Mouse (Mus musculus) left cerebral cortex, postnatal 4 days (tissue): ENCODE measurements around the gene Hsf4. TPM values are rescaled to one million over a fixed set of nuclear protein-coding genes. Genes with fewer than 3 reads are reported as not detected.

Source experiments
- DNase-seq: peaks from one replicate; pipeline ENCODE4 v3.0.0-alpha.2; 2022
- intact Hi-C: fragments of 180-260 bp; cut with DNase I; formaldehyde crosslinking; loops from one replicate; pipeline ENCODE4 v1.15.1; 2025
- total RNA-seq, 2 experiments: library from RNA; stranded (reverse); gene quantifications; 2 replicates each; pipeline ENCODE4 v1.2.3; 2021

Gene Hsf4
- total RNA-seq, 2 experiments from 2014 or later = 0.28 to 0.50 TPM

- intact Hi-C loops = no loop called here
- DNase-seq = peak; percentile 40
Observed at GRCm38 (mm10) chr8:105258911-105259720, 10.5 kb upstream of the Hsf4 start.

- intact Hi-C loops = no loop called here
Observed at GRCm38 (mm10) chr8:105259721-105260320, 9.8 kb upstream of the Hsf4 start.

GRCm38 (mm10) chr8:105260371-105261099 lies 9.1 kb upstream of the Hsf4 start:
- DNase-seq = no peak
- intact Hi-C loops = no loop called here

More at GRCm38 (mm10) chr8:105259721-105260320, 9.8 kb upstream of the Hsf4 start:
- peak; percentile 77 for DNase-seq

- intact Hi-C loops = no loop called here
- no peak for DNase-seq
Observed at GRCm38 (mm10) chr8:105261326-105261980, 8.1 kb upstream of the Hsf4 start.

- intact Hi-C loops = no loop called here
- no peak for DNase-seq
Observed at GRCm38 (mm10) chr8:105263244-105263912, 6.2 kb upstream of the Hsf4 start.

GRCm38 (mm10) chr8:105264024-105264982 lies 5.3 kb upstream of the Hsf4 start, which contains the start of the genes Tradd and Fbxl8:
Gene Tradd (minus strand): TSS chr8:105264609.
Gene Fbxl8 (plus strand): TSS chr8:105264648.
- intact Hi-C loops = no loop called here

GRCm38 (mm10) chr8:105265128-105265527 lies 4.5 kb upstream of the Hsf4 start:
- intact Hi-C loops = no loop called here

More at GRCm38 (mm10) chr8:105264024-105264982, 5.3 kb upstream of the Hsf4 start, which contains the start of the genes Tradd and Fbxl8:
- DNase-seq = peak; percentile 41

GRCm38 (mm10) chr8:105266775-105267174 lies 2.8 kb upstream of the Hsf4 start:
- intact Hi-C loops = no loop called here
- no peak for DNase-seq

More at GRCm38 (mm10) chr8:105265128-105265527, 4.5 kb upstream of the Hsf4 start:
- no peak for DNase-seq

- DNase-seq = peak; percentile 82
- intact Hi-C loops = no loop called here
Observed at GRCm38 (mm10) chr8:105268342-105269074, 1.1 kb upstream of the Hsf4 start.

GRCm38 (mm10) chr8:105269075-105269458 lies 534 bp upstream of the Hsf4 start:
- intact Hi-C loops = no loop called here
- DNase-seq = no peak

GRCm38 (mm10) chr8:105270101-105270915 lies 707 bp downstream of the Hsf4 start:
- DNase-seq = no peak
- intact Hi-C loops = no loop called here

- intact Hi-C loops = no loop called here
- DNase-seq = no peak
Observed at GRCm38 (mm10) chr8:105270916-105271186, 1.2 kb downstream of the Hsf4 start.

GRCm38 (mm10) chr8:105275387-105275786 lies 5.8 kb downstream of the Hsf4 start:
- intact Hi-C loops = no loop called here
- no peak for DNase-seq

- DNase-seq = no peak
Observed at GRCm38 (mm10) chr8:105275840-105276239, 6.2 kb downstream of the Hsf4 start, which contains the start of gene Nol3. Gene Nol3 (plus strand): TSS chr8:105276140.

GRCm38 (mm10) chr8:105276292-105277120 lies 6.9 kb downstream of the Hsf4 start:
- intact Hi-C loops = no loop called here
- peak; percentile 51 for DNase-seq

More at GRCm38 (mm10) chr8:105275840-105276239, 6.2 kb downstream of the Hsf4 start, which contains the start of gene Nol3:
- intact Hi-C loops = no loop called here

GRCm38 (mm10) chr8:105278911-105279334 lies 9.3 kb downstream of the Hsf4 start:
- DNase-seq = peak; percentile 89
- intact Hi-C loops = no loop called here

- intact Hi-C loops = no loop called here
- DNase-seq = no peak
Observed at GRCm38 (mm10) chr8:105280567-105280966, 11.0 kb downstream of the Hsf4 start.
